Mouse (Mus musculus) spleen, postnatal 4 days (tissue): ENCODE data around the gene 1190005I06Rik.
A peak's percentile ranks its signal among the peaks of the same experiment; 100 is the strongest.

Experiments
- DNase-seq, 2 experiments: peaks; one replicate each; pipeline ENCODE4 v3.0.0; 2022; ENCODE audit warnings: low spot score in 2 of 2

1190005I06Rik gene

GRCm38 (mm10) chr8:120580336-120581000 is 67.0 kb downstream of the 1190005I06Rik start:
- no peak for DNase-seq

GRCm38 (mm10) chr8:120577821-120578220 is 69.6 kb downstream of the 1190005I06Rik start:
- DNase-seq = no peak

- DNase-seq = no peak
These were observed 71.6 kb downstream of the 1190005I06Rik start for GRCm38 (mm10) chr8:120575801-120576200.

GRCm38 (mm10) chr8:120574941-120575340 is 72.5 kb downstream of the 1190005I06Rik start:
- DNase-seq = no peak

GRCm38 (mm10) chr8:120573866-120574265 is 73.6 kb downstream of the 1190005I06Rik start:
- no peak for DNase-seq

- peak; percentile 66 to 84 for DNase-seq
These were observed 74.9 kb downstream of the 1190005I06Rik start for GRCm38 (mm10) chr8:120572534-120572933.

- DNase-seq = no peak
These were observed 75.9 kb downstream of the 1190005I06Rik start for GRCm38 (mm10) chr8:120571561-120571960.

- DNase-seq = peak; percentile 80 to 92
These were observed 77.3 kb downstream of the 1190005I06Rik start for GRCm38 (mm10) chr8:120569939-120570715.

- no peak for DNase-seq
These were observed 78.3 kb downstream of the 1190005I06Rik start for GRCm38 (mm10) chr8:120569123-120569522.

- no peak for DNase-seq
These were observed 79.2 kb downstream of the 1190005I06Rik start for GRCm38 (mm10) chr8:120568164-120568798.

GRCm38 (mm10) chr8:120567731-120568130 is 79.7 kb downstream of the 1190005I06Rik start:
- no peak for DNase-seq

- DNase-seq = no peak
These were observed 80.8 kb downstream of the 1190005I06Rik start for GRCm38 (mm10) chr8:120566681-120567080.

GRCm38 (mm10) chr8:120565151-120565711 is 82.2 kb downstream of the 1190005I06Rik start:
- DNase-seq = no peak

- DNase-seq = peak; percentile 67 to 79
These were observed 83.3 kb downstream of the 1190005I06Rik start for GRCm38 (mm10) chr8:120563851-120564837.

- DNase-seq = no peak
These were observed 84.1 kb downstream of the 1190005I06Rik start for GRCm38 (mm10) chr8:120563348-120563724.

GRCm38 (mm10) chr8:120562680-120563347 is 84.6 kb downstream of the 1190005I06Rik start:
- no peak for DNase-seq

GRCm38 (mm10) chr8:120561539-120562435 is 85.6 kb downstream of the 1190005I06Rik start:
- DNase-seq = peak; percentile 52 to 76

- DNase-seq = no peak
These were observed 86.9 kb downstream of the 1190005I06Rik start for GRCm38 (mm10) chr8:120560535-120560934.

- no peak for DNase-seq
These were observed 87.8 kb downstream of the 1190005I06Rik start for GRCm38 (mm10) chr8:120559654-120560053.
